Mouse (Mus musculus) hindbrain, embryonic 14.5 days (tissue): ENCODE results near the gene Plekha5. TPM values are rescaled to one million over a fixed set of nuclear protein-coding genes. Genes with fewer than 3 reads are reported as not detected.
"Not testable (repeated sequence)": the region's sequence is repeated elsewhere in the genome, so short reads cannot be mapped to it uniquely, and the experiment has no call there.

Source experiments
- ATAC-seq: fragments of 200-750 bp; cut with Nextera tagmentation; 2 replicates; pipeline ENCODE4 v1.8.0; 2017; ENCODE audit warnings: moderate number of reproducible peaks, mild to moderate bottlenecking, moderate TSS enrichment, moderate library complexity; ENCODE audit not compliant: low FRiP score
- DNase-seq: peaks from one replicate; pipeline ENCODE4 v3.0.0-alpha.2; 2015; ENCODE audit warnings: low spot score
- H3K27ac ChIP-seq: fragments of 300-500 bp; sonication (generic); 2 replicates; pipeline ENCODE4 v1.5.1; 2014; ENCODE audit warnings: mild to moderate bottlenecking, moderate library complexity
- H3K27me3 ChIP-seq: fragments of 300-500 bp; sonication (generic); 2 replicates; pipeline ENCODE4 v1.6.1; 2014; ENCODE audit warnings: mild to moderate bottlenecking, low read length, mixed read lengths; ENCODE audit not compliant: control insufficient read depth, insufficient read depth
- H3K36me3 ChIP-seq: fragments of 300-500 bp; sonication (generic); replicated peaks from 2 replicates; pipeline ENCODE4 v1.6.1; 2014; ENCODE audit not compliant: control insufficient read depth, insufficient read depth
- H3K4me1 ChIP-seq: fragments of 300-500 bp; sonication (generic); replicated peaks from 2 replicates; pipeline ENCODE4 v1.6.1; 2014; ENCODE audit warnings: antibody characterized with exemption, low read length, mixed read lengths; ENCODE audit not compliant: control insufficient read depth, insufficient read depth
- H3K4me2 ChIP-seq: fragments of 300-500 bp; sonication (generic); replicated peaks from 2 replicates; pipeline ENCODE4 v1.6.1; 2014; ENCODE audit warnings: mild to moderate bottlenecking, moderate library complexity
- H3K4me3 ChIP-seq: fragments of 300-500 bp; sonication (generic); replicated peaks from 2 replicates; pipeline ENCODE4 v1.5.1; 2014; ENCODE audit warnings: mild to moderate bottlenecking, low read length
- H3K9ac ChIP-seq: fragments of 300-500 bp; sonication (generic); 2 replicates; pipeline ENCODE4 v1.6.1; 2014
- H3K9me3 ChIP-seq: fragments of 300-500 bp; sonication (generic); 2 replicates; pipeline ENCODE4 v1.6.1; 2016; ENCODE audit warnings: low read length; ENCODE audit not compliant: control insufficient read depth
- WGBS: fragments of 180-500 bp; shearing (Covaris S2); extraction: QIAGEN DNeasy Blood & Tissue Kit; methylation state at CpG from one replicate; pipeline ENCODE4 v1.1.7; 2014; 5-methylcytosine and 5-hydroxymethylcytosine counted together
- polyA plus RNA-seq: library from polyadenylated mRNA; unstranded; fragments of >200 nt; fragmentation: Nextera tagmentation; extraction: Ambion mirVana; gene quantifications from 2 replicates; pipeline ENCODE4 v1.2.1, GENCODE M21; 2014

Plekha5 gene
- polyA plus RNA-seq, 1 experiment from 2014 or later: 37.8 TPM

DNA sequence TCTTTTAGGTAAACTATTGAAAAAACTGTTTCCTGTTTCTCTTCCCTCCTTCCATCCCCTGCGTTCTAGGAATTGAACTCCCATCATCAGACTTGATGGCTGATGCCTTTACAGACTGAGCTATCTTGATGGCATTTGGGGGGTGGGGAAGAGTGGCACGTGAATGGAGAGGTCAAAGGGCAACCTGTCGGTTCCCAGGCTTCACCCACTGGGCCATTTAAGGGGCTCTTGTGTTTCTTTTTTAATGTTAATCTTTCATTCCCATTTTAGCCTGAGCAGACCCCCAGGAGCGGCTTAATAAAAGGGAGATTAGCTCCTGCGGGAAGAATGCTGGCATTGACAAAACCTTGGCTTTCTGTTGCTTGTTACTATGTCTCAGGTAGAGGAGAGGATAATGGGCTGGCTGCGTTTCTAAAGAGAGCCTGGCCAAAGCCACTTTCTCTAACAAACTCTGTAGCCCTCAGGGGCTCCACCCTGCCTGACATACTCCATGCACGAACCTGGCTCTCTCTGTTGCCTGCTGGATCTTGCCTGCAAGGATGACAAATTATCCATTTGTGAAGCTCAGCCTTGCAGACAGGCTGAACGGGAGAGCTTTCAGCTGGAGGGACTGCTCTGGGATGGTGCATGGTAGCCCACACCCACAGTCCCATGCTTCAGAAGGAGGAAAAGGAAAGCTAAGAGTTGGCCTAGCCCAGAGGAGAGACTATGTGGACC is 179.5 kb downstream of the Plekha5 start:
- Histone ChIP-seq H3K36me3 (0 out of 2 replicates have a peak, but pooled peaks cover 5% of the 10 kb centered on the region), H3K4me2 (no peak overlapping the region), H3K9ac (no peak overlapping the region), H3K27ac (peak overlapping the region; percentile 28; the same call in 1 of the 2 replicates), H3K4me3 (no peak overlapping the region), H3K9me3 (no peaks in the 10 kb centered on the region), H3K27me3 (no peaks in the 10 kb centered on the region), H3K4me1 (0 out of 2 replicates have a peak, but pooled peaks cover 5% of the 10 kb centered on the region)
- ATAC-seq (peak; percentile 41), DNase-seq (peak; percentile 33)
- WGBS: 10% methylated on average over 8 of the region's 8 CpGs

DNA sequence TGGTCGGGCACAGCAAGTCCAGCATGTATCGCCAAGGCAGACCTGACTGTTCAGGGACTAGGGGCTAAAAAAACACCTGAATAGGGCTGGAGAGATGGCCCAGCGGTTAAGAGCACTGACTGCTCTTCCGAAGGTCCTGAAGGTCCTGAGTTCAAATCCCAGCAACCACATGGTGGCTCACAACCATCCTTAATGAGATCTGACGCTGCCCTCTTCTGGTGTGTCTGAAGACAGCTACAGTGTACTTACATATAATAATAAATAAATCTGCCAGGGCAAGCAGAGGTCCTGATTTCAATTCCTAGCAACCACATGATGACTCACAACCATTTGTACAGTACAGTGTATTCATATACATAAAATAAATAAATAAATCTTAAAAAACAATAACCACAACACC is 181.3 kb downstream of the Plekha5 start:
- not testable (repeated sequence) for H3K36me3 ChIP-seq, ATAC-seq, H3K27ac ChIP-seq, H3K4me2 ChIP-seq, H3K9ac ChIP-seq, DNase-seq, H3K9me3 ChIP-seq, H3K4me3 ChIP-seq, H3K27me3 ChIP-seq, H3K4me1 ChIP-seq
- 85% methylated on average over 5 of the region's 5 CpGs for WGBS

DNA sequence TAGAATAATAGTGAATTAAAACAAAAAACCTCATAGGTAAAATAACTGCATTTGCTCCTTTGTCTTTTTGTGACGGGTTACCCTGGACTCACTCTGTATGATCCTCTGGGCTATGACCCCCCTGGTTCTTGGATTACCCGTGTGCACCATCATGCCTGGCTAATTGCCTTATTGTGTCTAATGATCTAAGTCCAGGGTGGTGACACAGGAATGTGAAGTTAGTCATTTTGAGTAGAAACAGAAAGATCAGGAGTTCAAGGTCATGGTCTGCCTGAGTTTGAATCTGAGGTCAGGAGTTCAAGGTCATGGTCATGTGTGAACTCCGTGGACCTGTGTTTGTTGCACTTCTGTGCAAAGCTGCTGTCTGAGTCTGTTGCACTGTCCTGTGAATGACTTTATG is 181.9 kb downstream of the Plekha5 start:
- H3K9ac ChIP-seq: no peak overlapping the region
- DNase-seq (no peak), ATAC-seq (no peak)
- no peak overlapping the region for H3K27ac ChIP-seq
- H3K4me1 ChIP-seq: 0 out of 2 replicates have a peak, but pooled peaks cover 5% of the 10 kb centered on the region
- WGBS: 71% methylated on average over 3 of the region's 3 CpGs
- H3K9me3 ChIP-seq: no peaks in the 10 kb centered on the region
- no peaks in the 10 kb centered on the region for H3K27me3 ChIP-seq
- H3K4me2 ChIP-seq: no peak overlapping the region
- H3K4me3 ChIP-seq: no peak overlapping the region
- H3K36me3 ChIP-seq: no peaks in the 10 kb centered on the region

DNA sequence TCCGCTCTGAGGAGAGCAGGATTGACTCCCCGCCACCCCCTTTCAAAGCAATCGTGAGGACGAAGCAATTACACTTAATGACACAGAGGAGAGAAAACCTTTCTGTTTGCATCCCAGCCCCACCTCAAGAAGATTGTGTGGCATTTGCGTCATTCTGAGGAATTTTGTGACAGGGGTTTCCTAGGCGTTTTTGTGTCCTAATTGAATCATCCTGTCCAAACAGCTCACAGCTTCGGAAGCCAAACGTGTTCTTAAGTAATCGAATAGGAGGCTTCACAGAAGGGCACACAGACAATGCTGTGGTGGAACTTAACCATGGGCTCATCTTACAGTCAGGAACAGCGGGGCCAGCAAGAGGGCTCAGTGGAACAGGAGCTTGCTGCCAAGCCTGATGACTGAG is 182.7 kb downstream of the Plekha5 start:
- H3K27me3 ChIP-seq: no peaks in the 10 kb centered on the region
- DNase-seq: no peak
- WGBS: 70% methylated on average over 10 of the region's 10 CpGs
- no peaks in the 10 kb centered on the region for H3K36me3 ChIP-seq
- 0 out of 2 replicates have a peak, but pooled peaks cover 5% of the 10 kb centered on the region for H3K4me1 ChIP-seq
- H3K4me3 ChIP-seq: no peak overlapping the region
- ATAC-seq: no peak
- H3K9ac ChIP-seq: no peak overlapping the region
- no peak overlapping the region for H3K4me2 ChIP-seq
- H3K9me3 ChIP-seq: no peaks in the 10 kb centered on the region
- H3K27ac ChIP-seq: no peak overlapping the region

DNA sequence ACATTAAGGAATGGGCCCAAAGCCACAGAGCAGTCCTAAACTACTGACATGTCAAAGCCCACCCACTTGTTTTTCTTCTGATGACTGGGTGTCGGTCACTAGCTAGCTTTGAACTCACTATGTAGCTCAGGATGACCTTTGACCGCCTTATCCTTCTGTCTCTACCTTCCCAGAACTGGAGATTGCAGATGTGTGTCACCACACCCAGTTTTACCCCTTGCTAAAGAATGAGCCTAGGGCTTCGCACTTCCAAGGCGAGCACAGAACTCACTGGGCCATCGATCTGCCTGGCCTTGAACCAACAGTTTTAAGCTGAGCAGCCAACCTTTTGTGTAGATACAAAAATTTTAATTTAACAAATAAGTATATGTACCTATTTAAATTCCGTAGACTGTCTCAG is 184.8 kb downstream of the Plekha5 start:
- H3K9ac ChIP-seq: no peak overlapping the region
- no peak for ATAC-seq
- H3K4me3 ChIP-seq: no peak overlapping the region
- H3K9me3 ChIP-seq: no peaks in the 10 kb centered on the region
- no peak for DNase-seq
- H3K27ac ChIP-seq: no peak overlapping the region
- no peak overlapping the region for H3K4me2 ChIP-seq
- H3K36me3 ChIP-seq: no peaks in the 10 kb centered on the region
- 93% methylated on average over 6 of the region's 6 CpGs for WGBS
- H3K27me3 ChIP-seq: no peaks in the 10 kb centered on the region
- H3K4me1 ChIP-seq: no peaks in the 10 kb centered on the region

DNA sequence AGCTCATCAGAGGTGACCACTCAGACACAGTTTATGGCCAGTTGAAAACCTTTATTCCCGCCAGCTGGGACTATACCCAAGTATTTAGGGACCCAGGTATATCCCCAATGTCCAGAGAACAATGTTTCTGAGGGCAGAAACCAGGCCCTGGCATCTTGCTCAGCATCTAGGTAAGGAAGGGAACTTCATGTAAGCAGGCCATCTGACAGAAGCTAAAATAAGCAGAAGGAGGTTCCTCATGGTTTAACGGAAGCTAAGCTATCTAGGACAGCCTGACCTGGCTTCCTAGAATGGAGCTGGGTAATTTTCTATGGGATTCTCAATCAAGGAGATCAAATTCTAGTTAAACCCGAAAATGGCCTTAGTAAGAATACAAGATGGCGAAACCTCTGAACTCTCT is 185.7 kb downstream of the Plekha5 start:
- H3K27ac ChIP-seq: no peak overlapping the region
- no peak for DNase-seq
- no peaks in the 10 kb centered on the region for H3K27me3 ChIP-seq
- H3K36me3 ChIP-seq: no peaks in the 10 kb centered on the region
- no peak overlapping the region for H3K4me2 ChIP-seq
- no peak overlapping the region for H3K4me3 ChIP-seq
- WGBS: 90% methylated on average over 4 of the region's 4 CpGs
- ATAC-seq: no peak
- H3K9me3 ChIP-seq: no peaks in the 10 kb centered on the region
- H3K9ac ChIP-seq: no peak overlapping the region
- H3K4me1 ChIP-seq: no peaks in the 10 kb centered on the region

DNA sequence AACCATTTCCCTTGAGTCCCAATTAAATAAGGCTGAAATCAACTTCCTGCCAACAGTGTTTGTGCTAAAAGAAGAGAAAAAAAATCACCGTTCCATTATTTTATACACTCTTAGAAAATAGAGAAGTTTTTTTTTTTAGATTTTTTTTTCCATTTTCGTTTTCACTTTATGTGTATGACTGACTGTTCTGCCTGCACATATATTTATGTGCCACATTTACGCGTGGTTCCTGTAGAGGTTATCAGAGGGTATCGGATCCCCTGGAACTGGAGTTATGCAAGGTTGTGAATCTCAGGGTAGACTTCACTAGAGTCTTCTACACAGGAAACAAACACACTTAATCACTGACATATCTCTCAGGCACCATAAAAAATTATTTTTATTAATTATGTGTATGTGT is 186.3 kb downstream of the Plekha5 start:
- ATAC-seq (no peak), DNase-seq (no peak)
- Histone ChIP-seq H3K4me2 (no peak overlapping the region), H3K27ac (no peak overlapping the region), H3K9ac (no peak overlapping the region), H3K36me3 (no peaks in the 10 kb centered on the region), H3K4me3 (no peak overlapping the region), H3K4me1 (no peaks in the 10 kb centered on the region), H3K27me3 (no peaks in the 10 kb centered on the region), H3K9me3 (no peaks in the 10 kb centered on the region)
- 92% methylated on average over 5 of the region's 5 CpGs for WGBS

DNA sequence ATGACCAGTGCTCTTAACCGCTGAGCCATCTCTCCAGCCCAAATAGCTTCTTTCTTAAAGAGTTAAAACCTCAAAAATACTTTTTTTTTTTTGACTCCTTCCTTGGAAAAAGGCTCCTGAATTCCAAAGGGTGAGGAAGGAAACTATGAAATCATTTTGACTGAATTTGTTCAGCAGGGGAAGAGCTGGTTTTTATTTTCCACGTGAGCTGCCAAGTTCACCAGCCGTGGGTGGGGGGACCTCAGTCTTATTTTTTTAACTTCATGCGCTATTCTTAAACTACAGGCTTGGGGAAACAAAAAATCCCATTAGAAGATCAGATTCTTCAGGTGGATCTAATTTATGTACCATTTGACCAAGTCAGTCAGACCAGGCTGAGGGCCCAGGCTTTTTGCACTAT is 187.4 kb downstream of the Plekha5 start:
- H3K9ac ChIP-seq: no peak overlapping the region
- no peaks in the 10 kb centered on the region for H3K4me1 ChIP-seq
- H3K27ac ChIP-seq: no peak overlapping the region
- no peaks in the 10 kb centered on the region for H3K9me3 ChIP-seq
- DNase-seq: no peak
- no peak overlapping the region for H3K4me2 ChIP-seq
- no peak for ATAC-seq
- no peaks in the 10 kb centered on the region for H3K27me3 ChIP-seq
- H3K4me3 ChIP-seq: no peak overlapping the region
- no peaks in the 10 kb centered on the region for H3K36me3 ChIP-seq
- 86% methylated on average over 4 of the region's 4 CpGs for WGBS

DNA sequence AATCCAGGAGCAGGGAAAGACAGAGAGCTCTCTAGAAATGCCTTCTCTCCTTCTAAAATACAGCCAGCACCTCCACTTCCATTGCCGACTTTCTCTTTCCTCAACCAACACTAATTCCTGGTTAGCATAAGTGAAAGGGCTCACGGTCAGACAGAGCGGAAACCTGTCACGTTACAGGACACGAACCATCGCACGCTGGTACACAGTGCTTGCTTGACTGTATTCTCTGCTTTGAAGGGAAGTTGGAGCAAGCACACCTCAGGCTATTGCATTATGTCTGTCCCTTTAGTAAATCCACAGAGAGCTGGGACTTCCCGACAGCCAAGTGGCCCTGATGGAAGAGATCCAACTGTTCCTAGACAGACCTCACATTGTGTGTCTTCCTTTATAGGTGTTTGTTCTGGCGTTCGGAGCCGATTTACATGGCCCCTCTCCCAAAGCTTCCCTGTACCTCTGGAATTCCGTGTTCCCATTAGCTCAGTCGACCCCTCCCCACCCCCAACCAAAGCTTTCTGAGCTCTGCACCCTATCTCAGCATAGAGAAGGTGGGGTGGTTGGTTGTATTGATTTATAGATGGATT is 188.1 kb downstream of the Plekha5 start:
- DNase-seq (no peak), ATAC-seq (no peak)
- Histone ChIP-seq H3K9ac (no peak overlapping the region), H3K4me3 (no peak overlapping the region), H3K9me3 (no peaks in the 10 kb centered on the region), H3K4me2 (no peak overlapping the region), H3K4me1 (no peaks in the 10 kb centered on the region), H3K36me3 (no peaks in the 10 kb centered on the region), H3K27ac (no peak overlapping the region), H3K27me3 (no peaks in the 10 kb centered on the region)
- 74% methylated on average over 13 of the region's 13 CpGs for WGBS
